Mouse (Mus musculus) gastrocnemius, postnatal 25 days (tissue): ENCODE data around the gene Mybphl. TPM values are rescaled to one million over a fixed set of nuclear protein-coding genes. Genes with fewer than 3 reads are reported as not detected.

ENCODE experiments used
- DNase-seq: peaks from one replicate; pipeline ENCODE4 v3.0.0; 2022
- total RNA-seq, 2 experiments: library from RNA; stranded (reverse); gene quantifications; 1 replicate in 1 of 2; 2 replicates in 1 of 2; pipeline ENCODE4 v1.2.3; 2021

Gene Mybphl
- total RNA-seq, 2 experiments from 2014 or later = not detected

GRCm38 (mm10) chr3:108372274-108372673 is 7.6 kb downstream of the Mybphl start:
- DNase-seq = no peak

DNA sequence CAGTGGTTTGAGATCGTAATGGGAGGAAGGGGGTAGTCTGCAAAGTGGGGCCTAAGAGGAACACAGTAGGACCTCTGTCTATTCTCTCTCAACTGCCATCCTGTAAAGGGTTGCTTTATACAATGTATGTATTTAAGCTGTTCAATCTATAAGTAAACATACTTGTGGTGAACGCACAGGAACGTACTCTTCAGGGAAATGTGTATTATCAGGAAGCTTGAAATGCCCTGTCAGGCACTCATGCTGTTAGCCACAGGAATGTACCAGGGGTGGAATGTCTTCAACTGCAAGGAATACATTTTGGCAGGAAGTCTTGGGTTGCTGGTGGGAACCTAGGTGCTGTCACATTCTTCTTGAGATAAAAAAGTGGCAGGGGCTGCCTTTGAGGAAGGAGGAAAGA is 8.0 kb downstream of the Mybphl start:
- no peak for DNase-seq

- DNase-seq = no peak
These were observed 14.4 kb downstream of the Mybphl start for GRCm38 (mm10) chr3:108378875-108379663.

GRCm38 (mm10) chr3:108380695-108381094 is 16.0 kb downstream of the Mybphl start:
- no peak for DNase-seq

GRCm38 (mm10) chr3:108381945-108382875 is 17.5 kb downstream of the Mybphl start:
- no peak for DNase-seq

DNA sequence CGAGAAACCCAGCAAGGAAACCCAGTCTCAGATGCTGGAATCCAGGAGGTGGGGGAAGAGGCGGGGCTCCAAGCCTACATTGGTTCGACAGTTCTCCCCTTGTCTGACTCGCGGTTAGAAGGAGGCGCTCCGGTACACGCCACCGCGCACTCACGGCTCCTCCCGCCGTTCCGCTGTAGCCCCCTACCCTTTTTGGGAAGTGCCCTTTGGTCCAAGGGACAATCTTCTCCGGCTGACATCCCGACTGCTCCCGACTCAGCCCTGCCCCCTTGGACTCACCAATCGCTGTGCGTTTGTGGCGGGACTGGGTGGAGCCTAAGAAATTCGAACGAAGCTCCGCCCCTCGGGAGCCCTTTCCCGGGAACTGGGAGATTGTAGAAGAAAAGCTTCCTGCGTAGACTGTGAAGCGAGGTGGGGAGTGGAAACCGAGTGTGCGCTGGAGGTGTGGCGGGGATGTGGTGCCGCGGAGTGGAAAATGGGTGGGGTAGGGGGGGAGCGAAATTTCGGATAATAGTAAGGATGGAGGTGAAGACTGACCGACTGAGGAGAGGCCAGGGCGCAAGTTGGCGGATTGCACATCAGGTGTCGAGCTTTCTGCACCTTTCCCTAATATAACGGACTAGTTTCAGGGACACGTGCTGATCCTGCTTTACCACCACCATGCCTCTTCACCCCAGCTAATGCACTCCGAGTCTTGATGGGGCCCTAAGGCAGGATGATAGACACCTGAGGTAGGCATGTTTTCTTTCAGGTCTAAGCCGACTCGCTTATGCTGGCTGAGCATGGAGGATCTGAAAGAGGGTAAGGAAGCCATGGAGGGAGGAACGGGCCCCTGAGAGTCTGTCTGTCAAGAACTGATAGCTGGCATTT is 19.0 kb downstream of the Mybphl start, which contains the start of gene Psrc1:
TSS of gene Psrc1 (plus strand) at position 355 of the 870 bp plus-strand sequence.
- peak; percentile 87 for DNase-seq

- DNase-seq = no peak
These were observed 19.7 kb downstream of the Mybphl start for GRCm38 (mm10) chr3:108384425-108384824.

- DNase-seq = no peak
These were observed 21.5 kb downstream of the Mybphl start for GRCm38 (mm10) chr3:108386186-108386585.

DNA sequence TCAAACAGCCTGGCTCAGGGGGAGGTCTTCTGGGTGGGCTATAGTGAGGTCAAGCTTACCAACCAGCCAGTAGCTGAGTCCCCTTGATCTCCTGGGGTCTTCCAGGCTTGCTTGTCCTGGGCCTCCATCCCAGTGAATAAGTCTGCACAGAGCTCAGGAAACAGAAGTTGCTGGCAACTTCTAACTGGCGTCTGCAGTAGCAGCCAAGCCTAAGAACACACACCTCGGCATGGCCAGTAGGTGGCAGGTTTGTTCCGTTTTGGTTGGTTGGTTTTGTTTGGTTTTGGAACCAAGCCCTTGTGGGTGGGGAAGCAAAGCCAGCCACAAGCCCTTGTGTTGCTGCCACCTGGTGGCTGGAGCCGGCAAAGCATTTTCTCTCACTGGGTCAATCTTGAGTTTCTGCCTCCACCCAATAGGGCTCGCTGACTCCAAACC is 24.4 kb downstream of the Mybphl start:
- DNase-seq = peak; percentile 89

GRCm38 (mm10) chr3:108392299-108392698 is 27.6 kb downstream of the Mybphl start:
- no peak for DNase-seq

- DNase-seq = no peak
These were observed 28.1 kb downstream of the Mybphl start for GRCm38 (mm10) chr3:108392793-108393192.

GRCm38 (mm10) chr3:108398281-108398680 is 33.6 kb downstream of the Mybphl start:
- DNase-seq = no peak

- DNase-seq = no peak
These were observed 35.7 kb downstream of the Mybphl start for GRCm38 (mm10) chr3:108400442-108400841.

- peak; percentile 90 for DNase-seq
These were observed 37.2 kb downstream of the Mybphl start for GRCm38 (mm10) chr3:108401692-108402527.

GRCm38 (mm10) chr3:108402528-108402920 is 37.8 kb downstream of the Mybphl start:
- DNase-seq = no peak

GRCm38 (mm10) chr3:108405536-108406305 is 41.0 kb downstream of the Mybphl start:
- no peak for DNase-seq

- DNase-seq = no peak
These were observed 41.7 kb downstream of the Mybphl start for GRCm38 (mm10) chr3:108406306-108406885.

DNA sequence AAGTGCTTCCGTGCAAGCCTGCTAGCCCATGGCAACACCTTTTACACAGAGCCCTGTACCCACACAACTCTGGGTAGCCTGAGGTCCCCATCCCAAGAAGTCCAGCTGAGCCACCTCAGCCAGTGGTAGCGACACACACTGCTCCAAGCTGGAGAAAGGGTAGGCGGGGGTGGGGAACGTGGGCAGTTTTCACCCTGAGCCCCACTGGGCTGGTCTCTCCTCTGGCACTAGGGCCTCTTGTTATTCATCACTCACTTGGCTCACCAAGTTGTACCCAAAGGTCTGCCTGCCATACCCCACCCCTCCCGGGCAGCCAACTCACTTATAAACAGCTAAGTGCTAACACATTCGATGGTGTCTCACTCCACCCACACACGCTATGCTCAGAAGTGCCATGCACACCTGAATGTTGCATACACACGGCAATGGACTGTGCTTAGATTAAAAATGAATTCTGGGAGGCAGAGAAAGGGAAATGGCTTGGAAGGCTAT is 43.9 kb downstream of the Mybphl start:
- DNase-seq = no peak

GRCm38 (mm10) chr3:108409656-108410358 is 45.1 kb downstream of the Mybphl start:
- DNase-seq = no peak
